Comparison of ENCODE assay signal across 8 mouse cellular contexts in the genomic region with DNA sequence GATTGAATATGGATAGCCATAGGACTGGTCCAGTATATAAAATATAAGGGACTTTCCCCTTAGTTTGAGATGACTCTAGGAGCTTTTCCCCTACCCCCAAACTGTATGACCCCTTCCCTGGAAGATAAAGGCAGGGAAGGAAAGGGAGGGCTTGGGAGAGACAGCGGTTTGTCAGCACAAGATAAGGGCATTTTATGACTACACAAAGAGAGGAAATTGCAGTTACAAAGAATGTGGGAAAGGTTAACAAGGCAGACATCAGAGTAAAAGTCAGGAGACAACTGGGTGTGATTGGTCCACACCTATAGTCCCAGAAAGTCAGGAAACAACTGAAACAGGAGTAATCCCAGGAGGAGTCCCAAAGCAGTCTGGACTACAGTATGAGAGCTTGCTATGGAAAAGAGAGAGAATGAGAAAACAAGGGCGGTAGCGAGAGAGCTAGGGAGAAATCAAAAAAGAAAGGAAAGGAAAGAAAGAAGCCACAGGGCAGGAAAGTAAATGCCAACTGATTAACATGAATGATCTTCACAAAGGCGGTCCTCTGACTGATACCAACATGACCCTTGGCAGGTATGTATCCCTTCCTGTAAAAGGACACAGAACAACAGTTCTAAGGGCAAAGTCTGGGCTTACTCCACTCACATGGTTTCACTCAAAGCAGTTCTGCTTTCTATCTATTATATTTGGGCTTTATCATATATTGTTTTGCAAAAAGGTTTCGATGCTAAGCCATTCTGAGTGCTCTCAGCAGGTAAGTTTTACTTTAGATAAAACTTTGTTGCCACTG. TPM values are rescaled to one million over a fixed set of nuclear protein-coding genes. Genes with fewer than 3 reads are reported as not detected.
DNase-seq lines count a peak whose midpoint lies in the region; ATAC-seq and TF ChIP-seq lines count a peak whose summit lies in the region.

A gene (plus strand): TSS at position 398 of the 787 bp plus-strand sequence.

- DNase-seq in lung, adult 2 months = no peak
- no peak for DNase-seq in lung, postnatal 4 days
- no peak for DNase-seq in left cerebral cortex, postnatal 36 days (ENCODE audit: low spot score in 2 of 2)
- no peak for DNase-seq in urinary bladder, postnatal 14 days (ENCODE audit: low spot score)
- no peak for DNase-seq in embryo, embryonic 10.5 days (ENCODE audit: low spot score)

- H3K4me1 ChIP-seq in lung, adult 2 months (ENCODE audit: control insufficient read depth, insufficient read depth, low read length) = peaks cover 3% of the 10 kb centered on the region; the same call in 1 of the 2 replicates
- peaks cover 16% of the 10 kb centered on the region; the same call in 1 of the 2 replicates for H3K4me1 ChIP-seq in brown adipose tissue, adult 24 weeks (ENCODE audit: control insufficient read depth, insufficient read depth, insufficient read length, low read length)
- no peaks in the 10 kb centered on the region for H3K4me1 ChIP-seq in heart, embryonic 12.5 days (replicated peaks)
- H3K4me1 ChIP-seq in olfactory bulb, adult 2 months (ENCODE audit: control insufficient read depth, insufficient read depth, low read length) = no peaks in the 10 kb centered on the region

- H3K27me3 ChIP-seq in heart, embryonic 12.5 days (replicated peaks) = no peaks in the 10 kb centered on the region

- 68% methylated on average over 5 of the region's 5 CpGs for WGBS in lung, adult 2 months
- 66% methylated on average over 5 of the region's 5 CpGs for WGBS in heart, embryonic 12.5 days
- WGBS in olfactory bulb, adult 2 months = 91% methylated on average over 5 of the region's 5 CpGs

- 0 out of 2 replicates have a peak within 1 kb of the TSS, but pooled peaks have one; percentile 10 for H3K4me2 ChIP-seq in heart, embryonic 12.5 days

- intact Hi-C loops in left cerebral cortex, postnatal 36 days (cut with DNase I) = no loop called here

- TF ChIP-seq POLR2A in lung, adult 2 months (IDR thresholded peaks at IDR 0.05; ENCODE audit: borderline replicate concordance, extremely low read depth, low read depth, low read length) = no peak
- no peak for TF ChIP-seq POLR2A in olfactory bulb, adult 2 months (IDR thresholded peaks at IDR 0.05; ENCODE audit: insufficient read depth, low read depth, low read length)

- H3K9me3 ChIP-seq in heart, embryonic 12.5 days (replicated peaks) = 0 out of 2 replicates have a peak, but pooled peaks cover 2% of the 10 kb centered on the region

- H3K27ac ChIP-seq in brown adipose tissue, adult 24 weeks (replicated peaks; ENCODE audit: low read depth, low read length) = peak within 1 kb of the TSS; percentile 100
- peak within 1 kb of the TSS; percentile 26 for H3K27ac ChIP-seq in heart, embryonic 12.5 days (ENCODE audit: poor library complexity, severe bottlenecking)
- H3K27ac ChIP-seq in olfactory bulb, adult 2 months (ENCODE audit: insufficient read depth, low read depth, low read length) = no peak within 1 kb of the TSS

- no peak for ATAC-seq in heart, embryonic 12.5 days (ENCODE audit: insufficient number of reproducible peaks, low FRiP score)

- H3K9ac ChIP-seq in heart, embryonic 12.5 days = no peak within 1 kb of the TSS

- no peak for TF ChIP-seq CTCF in lung, adult 2 months (IDR thresholded peaks at IDR 0.05; ENCODE audit: insufficient read depth, low read length)
- TF ChIP-seq CTCF in olfactory bulb, adult 2 months (IDR thresholded peaks at IDR 0.05; ENCODE audit: insufficient read depth, low read depth, low read length) = no peak

- no peak within 1 kb of the TSS for H3K4me3 ChIP-seq in lung, adult 2 months (replicated peaks; ENCODE audit: extremely low read depth, low read depth, low read length)
- H3K4me3 ChIP-seq in brown adipose tissue, adult 24 weeks (ENCODE audit: insufficient read depth, low read depth, low read length) = peak within 1 kb of the TSS; percentile 47
- H3K4me3 ChIP-seq in heart, embryonic 12.5 days = no peak within 1 kb of the TSS
- H3K4me3 ChIP-seq in olfactory bulb, adult 2 months (ENCODE audit: insufficient read depth, low read depth, low read length) = no peak within 1 kb of the TSS

- H3K36me3 ChIP-seq in heart, embryonic 12.5 days = no peaks in the 10 kb centered on the region

RNA-seq across cellular contexts. Expression of the gene that starts here (rescaled TPM):
- 13.7 and 16.5 TPM in 2 replicates for polyA plus RNA-seq in lung, adult 2 months (2012; rRNA removed)
- polyA plus RNA-seq in brown adipose tissue, adult 24 weeks (2012; ENCODE audit: insufficient read depth, insufficient read length, missing spikeins) = 27.7 and 28.5 TPM in 2 replicates
- polyA plus RNA-seq in heart, embryonic 12.5 days (2016; fragmentation: Nextera tagmentation; extraction: Ambion mirVana) = 11.5 and 12.1 TPM in 2 replicates
- total RNA-seq in left cerebral cortex, postnatal 36 days (2021) = 10 to 100 TPM; 58.6 to 64.2 TPM
- 56.1 TPM in 1 of 2 replicates, not detected in the other for polyA plus RNA-seq in olfactory bulb, adult 2 months (2012; ENCODE audit: insufficient read depth, insufficient read length, low replicate concordance, missing spikeins)
